Mouse (Mus musculus) kidney, postnatal 0 days (tissue): ENCODE data around the gene Ccdc82. TPM values are rescaled to one million over a fixed set of nuclear protein-coding genes. Genes with fewer than 3 reads are reported as not detected.
A peak's percentile ranks its signal among the peaks of the same experiment; 100 is the strongest.

Experiments
- ATAC-seq: fragments of 200-750 bp; cut with Nextera tagmentation; replicated peaks from 2 replicates; pipeline ENCODE4 v1.8.0; 2017; ENCODE audit warnings: low read depth, moderate number of reproducible peaks, moderate TSS enrichment, moderate library complexity; ENCODE audit not compliant: low FRiP score
- DNase-seq: peaks from one replicate; pipeline ENCODE4 v3.0.0-alpha.2; 2016; ENCODE audit warnings: low spot score
- H3K27ac ChIP-seq: fragments of 300-500 bp; sonication (generic); 2 replicates; pipeline ENCODE4 v1.5.1; 2014; ENCODE audit warnings: mild to moderate bottlenecking
- H3K27me3 ChIP-seq: fragments of 300-500 bp; sonication (generic); 2 replicates; pipeline ENCODE4 v1.6.1; 2014; ENCODE audit warnings: low read length, mixed read lengths; ENCODE audit not compliant: insufficient read depth
- H3K36me3 ChIP-seq: fragments of 300-500 bp; sonication (generic); 2 replicates; pipeline ENCODE4 v1.6.1; 2014; ENCODE audit warnings: low read length, mixed read lengths; ENCODE audit not compliant: insufficient read depth
- H3K4me1 ChIP-seq: fragments of 300-500 bp; sonication (generic); replicated peaks from 2 replicates; pipeline ENCODE4 v1.6.1; 2014; ENCODE audit warnings: antibody characterized with exemption, low read length, mixed read lengths; ENCODE audit not compliant: insufficient read depth
- H3K4me2 ChIP-seq: fragments of 300-500 bp; sonication (generic); 2 replicates; pipeline ENCODE4 v1.6.1; 2014; ENCODE audit warnings: mild to moderate bottlenecking, low read length, moderate library complexity, mixed read lengths
- H3K4me3 ChIP-seq: fragments of 300-500 bp; sonication (generic); replicated peaks from 2 replicates; pipeline ENCODE4 v1.5.1; 2014; ENCODE audit warnings: low read depth, low read length
- H3K9ac ChIP-seq: fragments of 300-500 bp; sonication (generic); 2 replicates; pipeline ENCODE4 v1.6.1; 2014; ENCODE audit warnings: low read depth, low read length
- H3K9me3 ChIP-seq: fragments of 300-500 bp; sonication (generic); replicated peaks from 2 replicates; pipeline ENCODE4 v1.6.1; 2016; ENCODE audit warnings: low read length, inconsistent platforms, mixed read lengths
- CTCF ChIP-seq: IDR thresholded peaks from 2 replicates; pipeline ENCODE4 v1.5.1; 2016; ENCODE audit warnings: antibody characterized with exemption, low read depth, mild to moderate bottlenecking, moderate library complexity
- WGBS: fragments of 180-500 bp; shearing (Covaris S2); extraction: QIAGEN DNeasy Blood & Tissue Kit; methylation state at CpG from one replicate; pipeline ENCODE4 v1.1.7; 2014; 5-methylcytosine and 5-hydroxymethylcytosine counted together
- polyA plus RNA-seq: library from polyadenylated mRNA; unstranded; fragments of >200 nt; fragmentation: Nextera tagmentation; extraction: Ambion mirVana; gene quantifications from 2 replicates; pipeline ENCODE4 v1.2.1, GENCODE M21; 2015

Ccdc82 gene
- polyA plus RNA-seq, 1 experiment from 2014 or later, result 6.4 TPM

DNA sequence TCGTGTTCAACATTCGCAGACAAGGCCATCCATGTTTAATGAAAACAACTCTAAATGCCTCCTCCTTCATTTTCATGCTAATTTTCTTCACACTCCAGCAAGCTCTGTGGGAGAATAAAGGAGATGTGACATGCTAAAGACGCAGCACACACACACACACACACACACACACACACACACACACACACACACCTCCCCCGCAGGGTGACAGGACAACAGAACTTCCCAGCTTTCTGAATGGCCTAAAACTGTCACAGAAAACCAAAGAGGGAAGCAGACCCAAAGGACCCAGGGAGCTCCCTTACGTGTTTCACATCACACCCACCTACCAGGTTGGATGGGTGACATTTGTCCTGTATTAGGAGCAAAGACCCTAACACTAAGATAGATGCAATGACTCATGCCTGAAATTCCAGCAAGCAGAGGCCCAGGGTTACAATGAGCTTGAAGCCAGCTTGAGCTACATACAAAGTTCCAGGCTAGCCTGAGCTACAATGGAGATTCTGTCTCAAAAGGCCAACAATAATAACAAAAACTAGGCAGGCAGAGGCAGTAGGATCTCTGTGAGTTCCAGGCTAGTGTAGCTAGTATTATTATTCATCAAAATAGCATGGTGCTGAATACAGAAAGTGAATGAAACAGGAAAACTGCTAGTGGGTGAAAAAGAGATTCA, 56.5 kb downstream of the Ccdc82 start:
- peaks cover 37% of the 10 kb centered on the region for H3K4me1 ChIP-seq
- no peak overlapping the region for H3K9ac ChIP-seq
- WGBS, result 54% methylated on average over 5 of the region's 5 CpGs
- H3K36me3 ChIP-seq, result no peaks in the 10 kb centered on the region
- DNase-seq (no peak), ATAC-seq (no peak)
- H3K4me2 ChIP-seq, result no peak overlapping the region
- H3K27me3 ChIP-seq, result no peaks in the 10 kb centered on the region
- H3K4me3 ChIP-seq, result no peak overlapping the region
- no peak for TF ChIP-seq CTCF
- H3K9me3 ChIP-seq, result no peaks in the 10 kb centered on the region
- H3K27ac ChIP-seq, result no peak overlapping the region

DNA sequence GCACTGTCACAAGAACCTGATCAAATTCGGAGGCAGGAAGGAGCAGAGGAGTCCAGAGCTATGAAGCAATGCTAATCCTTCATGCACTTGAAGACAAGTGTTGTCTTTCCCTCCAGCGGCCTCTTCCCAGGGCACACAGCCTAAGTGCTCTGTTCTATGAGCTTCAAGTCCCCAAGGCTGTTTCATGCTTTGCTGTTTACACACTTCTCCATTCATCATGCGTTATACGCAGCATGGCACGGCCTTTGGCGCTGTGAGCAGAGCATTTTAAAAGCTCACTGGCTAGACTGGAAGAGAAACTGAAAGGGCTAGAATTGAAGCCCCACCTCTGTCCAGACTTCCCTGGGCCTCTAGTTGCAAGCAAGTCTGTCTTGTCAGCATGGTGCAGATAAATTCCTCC, 57.2 kb downstream of the Ccdc82 start:
- no peaks in the 10 kb centered on the region for H3K36me3 ChIP-seq
- no peak for ATAC-seq
- TF ChIP-seq CTCF, result no peak
- peaks cover 30% of the 10 kb centered on the region for H3K4me1 ChIP-seq
- no peak overlapping the region for H3K9ac ChIP-seq
- H3K4me3 ChIP-seq, result no peak overlapping the region
- peak; percentile 11 for DNase-seq
- H3K4me2 ChIP-seq, result no peak overlapping the region
- WGBS, result 55% methylated on average over 6 of the region's 6 CpGs
- no peak overlapping the region for H3K27ac ChIP-seq
- H3K9me3 ChIP-seq, result no peaks in the 10 kb centered on the region
- H3K27me3 ChIP-seq, result no peaks in the 10 kb centered on the region

DNA sequence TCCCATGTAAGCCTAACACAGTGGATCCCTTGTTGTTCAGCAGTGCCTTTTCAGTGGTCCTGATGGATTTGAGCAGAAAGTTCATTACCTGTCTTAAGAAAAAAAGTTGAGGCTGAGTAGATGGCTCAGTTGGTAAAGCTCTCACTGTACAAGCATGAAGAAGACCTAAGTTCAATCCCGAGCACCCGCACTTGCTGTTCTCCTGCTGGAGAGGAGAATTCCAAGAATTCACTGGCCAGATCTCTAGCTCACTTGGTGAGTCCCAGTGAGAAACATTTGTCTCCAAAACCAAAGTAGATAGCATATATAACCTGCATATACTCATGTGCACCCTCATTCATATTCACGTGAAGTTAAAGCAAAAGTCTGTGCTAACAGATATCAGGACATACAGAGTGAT, 59.7 kb downstream of the Ccdc82 start:
- DNase-seq (no peak), ATAC-seq (no peak)
- Histone ChIP-seq H3K4me1 (peaks cover 19% of the 10 kb centered on the region), H3K4me2 (no peak overlapping the region), H3K9ac (no peak overlapping the region), H3K36me3 (no peaks in the 10 kb centered on the region), H3K27me3 (no peaks in the 10 kb centered on the region), H3K9me3 (no peaks in the 10 kb centered on the region), H3K27ac (no peak overlapping the region), H3K4me3 (no peak overlapping the region)
- TF ChIP-seq CTCF, result no peak
- 86% methylated on average over 3 of the region's 3 CpGs for WGBS

DNA sequence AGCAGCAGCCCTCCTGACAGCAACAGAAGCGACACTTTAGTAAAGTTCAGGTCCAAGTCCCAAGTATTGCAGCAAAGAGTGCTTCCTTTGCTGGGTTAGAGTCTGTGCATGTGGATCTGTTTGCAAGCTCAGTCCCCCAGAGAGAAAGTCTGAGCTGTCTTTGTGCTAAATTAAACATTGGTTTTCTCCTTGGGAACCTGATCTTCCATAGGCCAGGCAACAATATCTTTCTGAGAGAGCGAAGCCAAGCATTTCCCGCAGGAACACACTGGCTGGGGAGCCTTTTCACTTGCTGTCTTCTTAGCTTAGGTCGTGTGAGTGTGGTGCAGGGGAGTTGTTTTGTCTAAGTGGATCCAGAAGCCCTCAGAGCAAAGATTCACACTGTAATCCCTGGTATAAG, 60.5 kb downstream of the Ccdc82 start:
- DNase-seq, result peak; percentile 3
- Histone ChIP-seq H3K9ac (no peak overlapping the region), H3K36me3 (no peaks in the 10 kb centered on the region), H3K27me3 (no peaks in the 10 kb centered on the region), H3K4me2 (no peak overlapping the region), H3K4me1 (peaks cover 11% of the 10 kb centered on the region), H3K27ac (no peak overlapping the region), H3K4me3 (no peak overlapping the region), H3K9me3 (no peaks in the 10 kb centered on the region)
- ATAC-seq, result no peak
- WGBS, result 41% methylated on average over 4 of the region's 4 CpGs
- TF ChIP-seq CTCF, result no peak

DNA sequence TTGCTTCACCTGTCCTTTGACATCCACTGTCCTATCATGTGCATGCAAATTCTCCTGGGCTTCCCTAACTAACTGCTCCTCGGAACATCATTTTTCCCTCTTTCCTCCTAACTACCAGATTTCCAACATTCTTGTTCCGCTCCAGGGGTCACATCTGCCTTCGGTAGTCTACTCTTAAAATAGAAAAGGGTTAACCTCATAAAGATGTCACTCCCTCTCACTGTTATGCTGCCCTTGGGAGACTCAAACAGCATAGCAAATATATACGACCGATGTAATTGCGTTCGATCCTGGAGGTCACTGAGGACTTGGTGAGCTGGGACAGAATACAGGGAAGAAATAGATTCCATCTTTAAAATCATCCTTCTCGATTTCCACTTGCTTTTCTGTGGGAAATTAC, 62.0 kb downstream of the Ccdc82 start:
- H3K4me2 ChIP-seq, result no peak overlapping the region
- 34% methylated on average over 8 of the region's 8 CpGs for WGBS
- no peak overlapping the region for H3K4me3 ChIP-seq
- H3K4me1 ChIP-seq, result 0 out of 2 replicates have a peak, but pooled peaks cover 3% of the 10 kb centered on the region
- no peaks in the 10 kb centered on the region for H3K36me3 ChIP-seq
- ATAC-seq (no peak), DNase-seq (peak; percentile 57)
- H3K27me3 ChIP-seq, result no peaks in the 10 kb centered on the region
- no peaks in the 10 kb centered on the region for H3K9me3 ChIP-seq
- TF ChIP-seq CTCF, result no peak
- H3K27ac ChIP-seq, result no peak overlapping the region
- H3K9ac ChIP-seq, result no peak overlapping the region

DNA sequence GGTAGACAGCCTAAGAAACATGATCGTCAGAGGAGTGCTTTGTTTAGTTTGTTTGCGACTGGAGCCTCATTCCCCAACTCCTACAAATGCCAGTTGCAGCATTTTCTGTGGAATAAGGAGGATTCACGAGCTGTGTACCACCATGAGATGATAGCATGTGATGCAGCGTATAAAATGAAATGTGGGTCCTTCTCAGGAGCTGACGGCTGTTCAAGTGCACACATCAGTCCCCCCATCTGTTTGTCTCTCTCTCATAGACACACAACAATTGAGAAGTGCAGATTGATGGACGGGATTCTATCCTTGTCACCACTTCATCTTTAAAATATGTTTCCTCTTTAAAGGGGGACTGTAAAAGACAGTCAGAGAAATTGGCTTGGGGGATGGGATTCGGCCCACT, 63.1 kb downstream of the Ccdc82 start:
- no peak for TF ChIP-seq CTCF
- DNase-seq (no peak), ATAC-seq (no peak)
- WGBS, result 78% methylated on average over 7 of the region's 7 CpGs
- H3K4me3 ChIP-seq, result no peak overlapping the region
- no peak overlapping the region for H3K9ac ChIP-seq
- H3K9me3 ChIP-seq, result no peaks in the 10 kb centered on the region
- no peaks in the 10 kb centered on the region for H3K27me3 ChIP-seq
- H3K36me3 ChIP-seq, result no peaks in the 10 kb centered on the region
- no peak overlapping the region for H3K27ac ChIP-seq
- peaks cover 3% of the 10 kb centered on the region; the same call in 1 of the 2 replicates for H3K4me1 ChIP-seq
- no peak overlapping the region for H3K4me2 ChIP-seq

DNA sequence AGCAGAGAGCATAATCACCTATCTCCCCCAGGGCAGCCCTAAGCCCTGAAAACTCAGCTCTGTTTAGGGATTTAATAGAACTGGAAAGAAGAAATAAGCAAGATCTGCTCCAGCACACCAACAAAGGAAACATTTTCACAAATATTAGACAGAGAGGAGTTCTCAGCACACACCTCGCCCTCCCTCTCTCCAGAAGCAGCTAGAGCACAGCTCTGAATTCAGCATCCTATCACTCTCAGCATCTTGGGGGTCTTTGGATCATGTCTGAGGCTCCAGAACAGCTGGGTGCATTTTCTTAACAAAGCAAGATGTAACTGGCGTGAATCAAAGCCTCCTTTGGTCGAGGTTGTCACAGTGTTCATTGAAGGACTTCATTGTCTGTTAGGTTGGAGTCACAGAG, 63.5 kb downstream of the Ccdc82 start:
- Histone ChIP-seq H3K4me3 (no peak overlapping the region), H3K4me2 (no peak overlapping the region), H3K27me3 (no peaks in the 10 kb centered on the region), H3K27ac (no peak overlapping the region), H3K9ac (no peak overlapping the region), H3K9me3 (no peaks in the 10 kb centered on the region), H3K4me1 (peaks cover 3% of the 10 kb centered on the region; the same call in 1 of the 2 replicates), H3K36me3 (no peaks in the 10 kb centered on the region)
- 81% methylated on average over 3 of the region's 3 CpGs for WGBS
- ATAC-seq (no peak), DNase-seq (no peak)
- TF ChIP-seq CTCF, result no peak
